Mouse (Mus musculus) thymus, adult 2 months (tissue): ENCODE results near the gene Tnf.

Experiments
- CTCF ChIP-seq: fragments of 200-500 bp; IDR thresholded peaks from 2 replicates; pipeline ENCODE4 v1.5.1; 2012; ENCODE audit warnings: mild to moderate bottlenecking, control low read depth, low read length, moderate library complexity, borderline replicate concordance; ENCODE audit not compliant: control insufficient read depth, poor library complexity, insufficient read depth; ENCODE audit errors: extremely low read depth
- POLR2A ChIP-seq: fragments of 200-500 bp; IDR thresholded peaks from 2 replicates; pipeline ENCODE4 v1.6.1; 2012; ENCODE audit warnings: mild to moderate bottlenecking, low read length, control low read depth, moderate library complexity; ENCODE audit not compliant: control insufficient read depth, poor library complexity, insufficient read depth; ENCODE audit errors: extremely low read depth

DNA sequence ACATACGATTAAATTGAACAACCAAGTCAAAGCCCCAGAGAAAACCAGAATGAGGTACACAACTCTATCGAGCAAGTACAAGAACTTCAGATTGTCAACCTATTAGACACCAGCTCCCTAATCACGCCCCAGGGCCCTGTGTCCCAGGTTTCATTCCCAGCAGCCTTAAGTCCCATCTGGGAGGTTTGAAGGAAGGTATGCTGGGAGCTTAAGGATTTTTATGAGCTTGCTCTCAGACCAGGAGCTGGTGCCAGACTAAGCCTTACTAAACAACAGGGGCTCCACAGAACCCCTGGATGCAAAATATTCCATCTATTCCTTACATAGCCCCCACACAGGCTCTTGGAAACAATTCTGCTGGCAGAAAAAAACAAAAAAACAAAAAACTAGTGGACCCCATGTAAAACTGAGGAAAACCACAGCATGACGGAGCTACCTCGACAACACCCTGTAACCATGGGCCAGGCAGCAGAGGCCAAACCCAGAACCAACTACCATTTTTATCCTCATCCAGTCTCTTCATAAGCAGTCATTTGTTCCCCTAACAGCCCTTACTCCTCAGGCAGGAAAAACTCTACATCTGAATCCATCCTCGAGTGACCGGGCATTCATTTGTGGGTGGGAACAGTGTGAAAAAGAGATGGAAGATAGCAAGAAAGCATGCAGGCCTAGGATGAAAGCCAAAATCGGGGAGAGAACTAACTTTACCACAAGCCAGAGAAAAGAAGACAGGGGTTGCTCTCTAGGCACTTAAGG, 38.3 kb downstream of the Tnf start:
- TF ChIP-seq CTCF: no peak
- no peak for TF ChIP-seq POLR2A
